Mouse (Mus musculus) urinary bladder, adult 18-20 months (tissue): ENCODE measurements around the gene Kcnj16.

Experiments used
- DNase-seq, 2 experiments: peaks; one replicate each; pipeline ENCODE4 v3.0.0; 2022; ENCODE audit warnings: low spot score in 2 of 2, mixed read lengths in 2 of 2

Gene Kcnj16

DNA sequence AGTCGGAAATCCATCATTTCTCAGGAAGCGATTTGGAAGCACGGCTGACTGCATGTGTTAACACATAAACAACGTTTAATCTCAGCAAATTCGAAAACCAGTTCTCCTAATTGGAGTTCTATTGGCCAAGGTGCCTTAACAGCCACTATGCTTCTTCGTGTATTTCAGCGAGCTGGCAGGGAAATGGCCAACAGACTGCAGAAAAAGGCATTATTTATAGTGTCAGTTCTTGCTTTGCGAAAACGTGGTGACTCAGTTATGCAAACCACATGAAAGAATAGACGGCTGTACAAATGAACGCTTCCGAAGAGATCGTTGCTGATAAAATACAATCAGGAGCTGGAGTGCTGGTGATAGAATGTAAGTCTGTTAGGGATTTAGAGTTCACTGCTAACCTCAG lies 88.2 kb downstream of the Kcnj16 start:
- DNase-seq: no peak

- no peak for DNase-seq
These were observed 89.6 kb downstream of the Kcnj16 start for GRCm38 (mm10) chr11:111057435-111057834.

- no peak for DNase-seq
These were observed 91.6 kb downstream of the Kcnj16 start for GRCm38 (mm10) chr11:111059440-111059839.

GRCm38 (mm10) chr11:111060216-111060615 lies 92.4 kb downstream of the Kcnj16 start:
- DNase-seq: no peak

- DNase-seq: peak; percentile 17 to 24
These were observed 97.1 kb downstream of the Kcnj16 start for GRCm38 (mm10) chr11:111064751-111065527.

DNA sequence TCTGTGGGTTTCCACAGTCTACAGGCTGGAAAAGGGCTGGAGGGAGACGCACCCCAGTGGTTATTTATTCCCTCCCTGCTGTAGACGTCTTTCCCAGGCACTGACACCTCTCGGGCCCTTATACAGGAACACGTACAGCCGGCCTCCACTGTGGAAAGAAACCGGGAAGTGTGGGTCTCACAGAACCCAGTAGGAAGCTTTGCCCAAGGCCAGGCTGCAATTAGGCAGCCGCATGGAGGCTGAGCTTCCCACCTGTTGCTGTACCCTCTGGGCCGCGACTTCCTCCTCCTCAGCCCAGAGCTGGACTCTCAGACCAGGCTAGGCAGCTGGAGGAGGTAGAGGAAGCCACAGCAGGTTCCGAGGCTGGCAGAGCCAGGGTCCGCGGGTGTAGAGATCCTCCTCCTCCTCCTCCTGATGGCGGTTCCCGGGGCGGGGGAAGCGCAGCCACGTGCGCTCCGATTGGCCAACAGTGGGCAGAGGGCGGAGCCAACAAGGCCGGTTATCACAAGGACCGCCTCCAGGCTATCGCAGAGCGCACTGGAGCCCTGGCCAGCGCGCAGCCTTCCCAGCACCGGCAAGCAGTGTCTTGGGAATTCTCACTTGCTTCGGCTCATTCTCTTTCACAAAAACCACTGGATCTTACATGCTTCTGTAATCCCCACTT lies 97.9 kb downstream of the Kcnj16 start, which contains the start of gene Kcnj2:
Gene Kcnj2, plus strand, starts transcription at position 530 of the 664 bp plus-strand sequence.
- peak; percentile 89 for DNase-seq

- no peak for DNase-seq
These were observed 98.5 kb downstream of the Kcnj16 start for GRCm38 (mm10) chr11:111066299-111066691.

DNA sequence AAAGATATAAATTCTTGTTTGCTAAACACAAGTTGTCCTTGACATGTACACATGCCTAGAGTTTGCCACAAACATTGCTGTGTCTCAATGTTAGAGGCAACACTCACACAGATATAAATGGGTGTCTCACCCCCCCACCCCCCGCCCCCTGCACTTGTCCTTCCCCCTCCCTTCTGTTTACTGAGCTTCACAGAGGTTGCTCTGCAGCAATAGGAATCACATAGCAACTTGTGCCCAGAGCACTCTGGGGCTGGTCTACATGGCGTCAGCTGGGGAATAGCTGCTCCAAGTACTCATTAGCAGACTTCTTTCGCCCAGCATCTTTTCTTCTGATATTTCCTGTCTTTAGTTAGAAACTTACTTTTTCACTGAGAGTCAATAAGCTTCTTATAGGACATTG lies 100.0 kb downstream of the Kcnj16 start:
- no peak for DNase-seq

DNA sequence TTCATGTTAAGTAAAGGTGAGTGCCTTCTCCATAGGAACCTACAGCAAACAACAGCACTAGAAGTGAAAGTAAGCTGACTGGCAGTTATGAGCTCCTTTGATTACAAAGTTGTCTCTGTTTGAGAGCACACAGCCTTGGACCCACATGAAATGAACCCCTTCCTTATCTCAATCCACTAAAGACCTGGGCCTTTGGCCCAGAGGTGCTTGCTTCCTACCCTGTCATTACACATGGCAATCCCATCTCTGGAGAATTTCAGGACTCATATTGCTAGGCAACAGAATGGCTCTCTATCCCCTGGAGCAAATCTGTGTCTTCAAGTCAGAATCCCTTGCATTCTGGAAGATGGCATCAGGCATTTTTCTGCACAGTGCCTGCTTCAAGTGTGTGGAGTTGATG lies 102.6 kb downstream of the Kcnj16 start:
- DNase-seq: no peak

GRCm38 (mm10) chr11:111074131-111074530 lies 106.3 kb downstream of the Kcnj16 start:
- no peak for DNase-seq
